Mouse (Mus musculus): ENCODE data around the gene Ccdc155. TPM values are rescaled to one million over a fixed set of nuclear protein-coding genes. Genes with fewer than 3 reads are reported as not detected.
A peak's percentile ranks its signal among the peaks of the same experiment; 100 is the strongest.

Gene Ccdc155
- polyA plus RNA-seq, 1 experiment from 2014 or later, result 0.53 TPM

DNA sequence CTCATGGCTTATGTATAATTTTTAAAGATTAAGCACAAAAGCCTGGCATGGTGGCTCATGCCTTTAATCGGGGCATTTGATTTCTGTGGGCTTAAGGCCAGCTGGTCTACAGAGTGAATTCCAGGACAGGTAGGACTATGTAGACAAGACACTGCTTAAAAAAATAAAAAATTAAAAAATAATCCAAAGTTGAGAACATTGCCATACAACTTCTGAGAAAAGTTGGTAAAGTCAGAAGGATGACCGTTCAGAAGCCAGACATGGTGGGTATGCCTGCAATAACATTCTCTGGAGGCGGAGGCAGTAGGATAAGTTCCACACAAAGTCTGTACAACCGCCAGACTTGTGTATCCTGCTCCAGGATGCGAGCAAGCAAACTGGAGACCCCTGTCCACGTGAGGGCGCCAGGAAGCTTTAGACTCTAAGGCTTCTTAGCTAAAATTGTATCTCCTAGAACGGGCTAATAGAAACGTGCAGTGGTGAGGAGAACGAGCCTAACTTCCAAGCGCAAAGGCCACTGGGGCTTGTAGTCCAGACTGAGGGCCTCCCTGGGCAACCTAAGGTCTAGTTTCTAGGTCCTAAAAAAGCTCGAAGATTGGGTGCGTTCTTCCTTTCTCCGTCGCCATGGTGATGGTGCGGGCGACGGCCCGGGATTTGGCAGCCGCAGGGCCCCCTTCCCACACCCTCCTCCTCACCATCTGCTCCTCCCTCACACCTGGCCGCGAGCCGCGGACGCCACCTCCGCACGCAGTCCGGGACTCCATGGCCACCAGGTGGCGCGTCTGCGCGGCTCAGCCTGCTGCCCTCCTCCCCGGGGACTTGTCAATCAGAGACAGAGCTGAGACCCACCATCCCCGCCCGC is 42.8 kb downstream of the Ccdc155 start:
- ATAC-seq (replicated peaks; ENCODE audit: low FRiP score), result peak; percentile 76
- no peak overlapping the region for H3K27ac ChIP-seq (ENCODE audit: low read depth, low read length)
- peak overlapping the region; percentile 28; the same call in 1 of the 2 replicates for H3K9ac ChIP-seq (ENCODE audit: low read depth, low read length)
- peaks cover 45% of the 10 kb centered on the region for H3K27me3 ChIP-seq (replicated peaks; ENCODE audit: control insufficient read depth, insufficient read depth, low read length)
- 5% methylated on average over 35 of the region's 35 CpGs for WGBS
- peak overlapping the region; percentile 81 for H3K4me2 ChIP-seq
- H3K36me3 ChIP-seq (ENCODE audit: control insufficient read depth, insufficient read depth, low read length), result peaks cover 2% of the 10 kb centered on the region; the same call in 1 of the 2 replicates
- H3K4me3 ChIP-seq (ENCODE audit: low read depth, low read length), result peak overlapping the region; percentile 45
- DNase-seq (ENCODE audit: low spot score), result peak; percentile 84
- H3K4me1 ChIP-seq (replicated peaks; ENCODE audit: control insufficient read depth, insufficient read depth, low read length), result peaks cover 9% of the 10 kb centered on the region
- no peaks in the 10 kb centered on the region for H3K9me3 ChIP-seq (ENCODE audit: control insufficient read depth, low read length)

DNA sequence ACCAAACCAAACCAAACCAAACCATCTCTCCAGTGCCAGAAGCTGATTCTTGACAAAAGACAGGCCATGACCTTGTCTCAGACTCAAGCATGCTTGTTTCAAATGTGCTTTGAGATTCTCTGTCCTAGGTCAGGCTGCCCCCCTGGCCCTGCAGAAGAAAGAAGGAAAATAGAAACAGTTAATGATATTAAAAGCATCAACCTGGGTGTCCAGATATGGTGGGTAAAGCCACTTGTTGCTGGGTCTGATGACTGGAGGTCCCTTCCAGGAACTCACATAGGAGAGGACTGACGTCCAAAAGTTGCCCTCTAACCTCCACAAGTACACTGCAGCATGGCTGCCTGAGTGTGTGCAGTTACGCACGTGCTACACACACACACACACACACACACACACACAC is 43.8 kb downstream of the Ccdc155 start:
- H3K9ac ChIP-seq (ENCODE audit: low read depth, low read length), result no peak overlapping the region
- peaks cover 9% of the 10 kb centered on the region for H3K4me1 ChIP-seq (replicated peaks; ENCODE audit: control insufficient read depth, insufficient read depth, low read length)
- H3K9me3 ChIP-seq (ENCODE audit: control insufficient read depth, low read length), result no peaks in the 10 kb centered on the region
- no peak overlapping the region for H3K4me3 ChIP-seq (ENCODE audit: low read depth, low read length)
- ATAC-seq (replicated peaks; ENCODE audit: low FRiP score), result no peak
- H3K36me3 ChIP-seq (ENCODE audit: control insufficient read depth, insufficient read depth, low read length), result peaks cover 2% of the 10 kb centered on the region; the same call in 1 of the 2 replicates
- no peak overlapping the region for H3K4me2 ChIP-seq
- DNase-seq (ENCODE audit: low spot score), result no peak
- H3K27ac ChIP-seq (ENCODE audit: low read depth, low read length), result no peak overlapping the region
- WGBS, result 82% methylated on average over 3 of the region's 3 CpGs
- H3K27me3 ChIP-seq (replicated peaks; ENCODE audit: control insufficient read depth, insufficient read depth, low read length), result peaks cover 36% of the 10 kb centered on the region

DNA sequence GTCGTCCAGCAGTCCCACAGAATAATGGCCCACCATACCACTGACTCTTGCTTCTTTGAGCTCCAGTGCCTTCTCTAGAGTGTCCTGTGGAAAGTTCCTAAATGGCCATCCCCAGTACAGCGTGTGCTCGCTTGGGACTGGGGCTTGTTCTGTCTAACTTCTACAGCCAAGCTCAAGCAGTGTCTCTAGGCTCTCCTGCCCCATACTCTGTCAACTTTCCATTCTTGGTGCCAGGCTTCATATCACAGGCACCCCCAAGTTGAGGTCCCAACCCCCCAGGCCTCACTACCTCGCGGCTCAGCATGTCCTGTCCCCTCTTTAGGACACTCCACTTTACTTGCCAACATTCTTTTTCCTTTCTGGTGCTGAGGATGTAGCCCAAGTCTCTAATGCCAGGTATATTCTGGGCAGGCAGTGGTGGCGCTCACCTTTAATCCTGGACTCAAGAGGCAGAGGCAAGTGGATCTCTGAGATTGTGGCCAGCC is 44.3 kb downstream of the Ccdc155 start:
- Histone ChIP-seq H3K36me3 (ENCODE audit: control insufficient read depth, insufficient read depth, low read length) (peaks cover 2% of the 10 kb centered on the region; the same call in 1 of the 2 replicates), H3K4me1 (replicated peaks; ENCODE audit: control insufficient read depth, insufficient read depth, low read length) (peaks cover 12% of the 10 kb centered on the region), H3K27ac (ENCODE audit: low read depth, low read length) (no peak overlapping the region), H3K4me2 (no peak overlapping the region), H3K9ac (ENCODE audit: low read depth, low read length) (no peak overlapping the region), H3K4me3 (ENCODE audit: low read depth, low read length) (no peak overlapping the region), H3K9me3 (ENCODE audit: control insufficient read depth, low read length) (no peaks in the 10 kb centered on the region), H3K27me3 (replicated peaks; ENCODE audit: control insufficient read depth, insufficient read depth, low read length) (peaks cover 30% of the 10 kb centered on the region)
- WGBS, result 89% methylated on average over 6 of the region's 6 CpGs
- ATAC-seq (replicated peaks; ENCODE audit: low FRiP score), result no peak
- no peak for DNase-seq (ENCODE audit: low spot score)

DNA sequence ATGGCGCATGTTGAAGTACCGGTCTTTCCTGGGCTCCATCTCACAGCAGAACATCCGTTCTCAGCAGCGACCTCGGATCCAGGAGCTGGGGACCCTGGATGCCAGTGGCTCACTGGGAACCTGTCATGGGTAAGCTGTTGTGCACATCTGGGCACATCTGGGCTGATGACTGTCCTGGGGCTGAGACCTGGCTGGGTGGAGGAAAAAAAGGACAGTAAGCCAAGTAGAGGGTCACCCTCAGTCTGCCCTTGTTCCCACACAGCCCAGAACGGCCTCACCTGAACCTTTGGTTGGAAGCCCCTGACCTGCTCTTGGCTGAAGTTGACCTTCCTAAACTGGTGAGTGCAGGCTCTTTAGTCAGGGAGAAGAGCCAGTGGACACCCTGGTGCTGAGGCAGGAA is 45.7 kb downstream of the Ccdc155 start:
- Histone ChIP-seq H3K4me2 (no peak overlapping the region), H3K4me3 (ENCODE audit: low read depth, low read length) (no peak overlapping the region), H3K9me3 (ENCODE audit: control insufficient read depth, low read length) (no peaks in the 10 kb centered on the region), H3K36me3 (ENCODE audit: control insufficient read depth, insufficient read depth, low read length) (peaks cover 2% of the 10 kb centered on the region; the same call in 1 of the 2 replicates), H3K27me3 (replicated peaks; ENCODE audit: control insufficient read depth, insufficient read depth, low read length) (peaks cover 17% of the 10 kb centered on the region), H3K27ac (ENCODE audit: low read depth, low read length) (no peak overlapping the region), H3K9ac (ENCODE audit: low read depth, low read length) (no peak overlapping the region), H3K4me1 (replicated peaks; ENCODE audit: control insufficient read depth, insufficient read depth, low read length) (peaks cover 15% of the 10 kb centered on the region)
- 90% methylated on average over 6 of the region's 6 CpGs for WGBS
- DNase-seq (ENCODE audit: low spot score), result no peak
- ATAC-seq (replicated peaks; ENCODE audit: low FRiP score), result no peak

DNA sequence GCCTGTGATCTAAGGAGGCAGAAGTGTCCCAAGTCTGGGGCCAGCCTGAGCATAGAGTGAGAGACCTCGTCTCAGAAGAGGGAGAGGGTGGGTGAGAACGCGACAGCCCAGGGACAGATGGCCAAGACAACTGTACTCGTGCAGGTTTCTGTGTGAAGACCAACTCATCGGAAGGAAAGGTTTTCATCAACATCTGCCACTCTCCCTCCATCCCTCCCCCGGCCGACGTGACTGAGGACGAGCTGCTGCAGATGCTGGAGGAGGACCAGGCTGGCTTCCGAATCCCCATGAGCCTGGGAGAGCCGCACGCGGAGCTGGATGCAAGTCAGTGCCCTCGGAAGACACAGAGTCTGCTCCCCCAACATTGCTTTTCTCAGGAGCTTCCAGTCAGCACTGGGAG is 47.2 kb downstream of the Ccdc155 start:
- Histone ChIP-seq H3K36me3 (ENCODE audit: control insufficient read depth, insufficient read depth, low read length) (peaks cover 2% of the 10 kb centered on the region; the same call in 1 of the 2 replicates), H3K4me1 (replicated peaks; ENCODE audit: control insufficient read depth, insufficient read depth, low read length) (peaks cover 14% of the 10 kb centered on the region), H3K27ac (ENCODE audit: low read depth, low read length) (no peak overlapping the region), H3K4me3 (ENCODE audit: low read depth, low read length) (no peak overlapping the region), H3K9ac (ENCODE audit: low read depth, low read length) (no peak overlapping the region), H3K9me3 (ENCODE audit: control insufficient read depth, low read length) (no peaks in the 10 kb centered on the region), H3K27me3 (replicated peaks; ENCODE audit: control insufficient read depth, insufficient read depth, low read length) (peaks cover 1% of the 10 kb centered on the region; the same call in 1 of the 2 replicates), H3K4me2 (no peak overlapping the region)
- no peak for DNase-seq (ENCODE audit: low spot score)
- 84% methylated on average over 14 of the region's 14 CpGs for WGBS
- no peak for ATAC-seq (replicated peaks; ENCODE audit: low FRiP score)

GRCm38 (mm10) chr7:45156206-45156605 is 48.5 kb downstream of the Ccdc155 start:
- no peaks in the 10 kb centered on the region for H3K27me3 ChIP-seq (replicated peaks; ENCODE audit: control insufficient read depth, insufficient read depth, low read length)
- ATAC-seq (replicated peaks; ENCODE audit: low FRiP score) (no peak), DNase-seq (ENCODE audit: low spot score) (no peak)
- H3K9ac ChIP-seq (ENCODE audit: low read depth, low read length), result no peak overlapping the region
- 93% methylated on average over 15 of the region's 15 CpGs for WGBS
- no peaks in the 10 kb centered on the region for H3K9me3 ChIP-seq (ENCODE audit: control insufficient read depth, low read length)
- H3K4me3 ChIP-seq (ENCODE audit: low read depth, low read length), result no peak overlapping the region
- no peak overlapping the region for H3K27ac ChIP-seq (ENCODE audit: low read depth, low read length)
- H3K4me1 ChIP-seq (replicated peaks; ENCODE audit: control insufficient read depth, insufficient read depth, low read length), result peaks cover 10% of the 10 kb centered on the region
- peaks cover 2% of the 10 kb centered on the region; the same call in 1 of the 2 replicates for H3K36me3 ChIP-seq (ENCODE audit: control insufficient read depth, insufficient read depth, low read length)
- no peak overlapping the region; the same call in 1 of the 2 replicates for H3K4me2 ChIP-seq

GRCm38 (mm10) chr7:45155590-45155989 is 49.1 kb downstream of the Ccdc155 start:
- Histone ChIP-seq H3K27me3 (replicated peaks; ENCODE audit: control insufficient read depth, insufficient read depth, low read length) (no peaks in the 10 kb centered on the region), H3K9ac (ENCODE audit: low read depth, low read length) (no peak overlapping the region), H3K27ac (ENCODE audit: low read depth, low read length) (no peak overlapping the region; the same call in 1 of the 2 replicates), H3K4me2 (no peak overlapping the region; the same call in none of the 2 replicates), H3K9me3 (ENCODE audit: control insufficient read depth, low read length) (no peaks in the 10 kb centered on the region), H3K36me3 (ENCODE audit: control insufficient read depth, insufficient read depth, low read length) (0 out of 2 replicates have a peak, but pooled peaks cover 2% of the 10 kb centered on the region), H3K4me3 (ENCODE audit: low read depth, low read length) (no peak overlapping the region), H3K4me1 (replicated peaks; ENCODE audit: control insufficient read depth, insufficient read depth, low read length) (peaks cover 12% of the 10 kb centered on the region)
- WGBS, result 80% methylated on average over 9 of the region's 9 CpGs
- ATAC-seq (replicated peaks; ENCODE audit: low FRiP score) (no peak), DNase-seq (ENCODE audit: low spot score) (no peak)

- DNase-seq (ENCODE audit: low spot score), result no peak
These were observed 49.6 kb downstream of the Ccdc155 start for GRCm38 (mm10) chr7:45154993-45155514.

More at GRCm38 (mm10) chr7:45154993-45155514, 49.6 kb downstream of the Ccdc155 start:
- Histone ChIP-seq H3K9ac (ENCODE audit: low read depth, low read length) (no peak overlapping the region), H3K4me3 (ENCODE audit: low read depth, low read length) (peak overlapping the region; percentile 71), H3K4me2 (peak overlapping the region; percentile 70), H3K4me1 (replicated peaks; ENCODE audit: control insufficient read depth, insufficient read depth, low read length) (peaks cover 12% of the 10 kb centered on the region), H3K27me3 (replicated peaks; ENCODE audit: control insufficient read depth, insufficient read depth, low read length) (no peaks in the 10 kb centered on the region), H3K27ac (ENCODE audit: low read depth, low read length) (peak overlapping the region; percentile 93; the same call in 1 of the 2 replicates), H3K36me3 (ENCODE audit: control insufficient read depth, insufficient read depth, low read length) (0 out of 2 replicates have a peak, but pooled peaks cover 2% of the 10 kb centered on the region), H3K9me3 (ENCODE audit: control insufficient read depth, low read length) (no peaks in the 10 kb centered on the region)
- peak; percentile 7; the same call in 1 of the 2 replicates for ATAC-seq (replicated peaks; ENCODE audit: low FRiP score)
- WGBS, result 68% methylated on average over 12 of the region's 12 CpGs

Data from liver, embryonic 11.5 days (tissue).